Mouse (Mus musculus): ENCODE data around the gene Ppm1h. TPM values are rescaled to one million over a fixed set of nuclear protein-coding genes. Genes with fewer than 3 reads are reported as not detected.

The Ppm1h gene
- polyA plus RNA-seq, 1 experiment from 2014 or later = 5.8 TPM

- Histone ChIP-seq H3K27me3 (ENCODE audit: insufficient read depth, poor library complexity, severe bottlenecking) (no peaks in the 10 kb centered on the region), H3K27ac (0 out of 2 replicates have a peak overlapping the region, but pooled peaks have one; percentile 23), H3K36me3 (no peaks in the 10 kb centered on the region), H3K4me3 (no peak overlapping the region), H3K4me1 (replicated peaks) (peaks cover 11% of the 10 kb centered on the region; the same call in 1 of the 2 replicates), H3K9me3 (no peaks in the 10 kb centered on the region)
- 81% methylated on average over 3 of the region's 3 CpGs for WGBS
- no peak for DNase-seq (ENCODE audit: low spot score)
Measured at GRCm38 (mm10) chr10:122870848-122871494, 192.4 kb downstream of the Ppm1h start.

- no peaks in the 10 kb centered on the region for H3K27me3 ChIP-seq (ENCODE audit: insufficient read depth, poor library complexity, severe bottlenecking)
Measured at GRCm38 (mm10) chr10:122872720-122873119, 194.2 kb downstream of the Ppm1h start.

GRCm38 (mm10) chr10:122876964-122877363 lies 198.4 kb downstream of the Ppm1h start:
- H3K9me3 ChIP-seq = no peaks in the 10 kb centered on the region
- H3K27me3 ChIP-seq (ENCODE audit: insufficient read depth, poor library complexity, severe bottlenecking) = no peaks in the 10 kb centered on the region
- H3K36me3 ChIP-seq = no peaks in the 10 kb centered on the region
- DNase-seq (ENCODE audit: low spot score) = no peak
- 87% methylated on average over 4 of the region's 4 CpGs for WGBS
- H3K4me3 ChIP-seq = no peak overlapping the region
- H3K4me1 ChIP-seq (replicated peaks) = peaks cover 13% of the 10 kb centered on the region
- H3K27ac ChIP-seq = no peak overlapping the region

More at GRCm38 (mm10) chr10:122872720-122873119, 194.2 kb downstream of the Ppm1h start:
- Histone ChIP-seq H3K36me3 (no peaks in the 10 kb centered on the region), H3K4me1 (replicated peaks) (peaks cover 17% of the 10 kb centered on the region), H3K9me3 (no peaks in the 10 kb centered on the region), H3K27ac (no peak overlapping the region), H3K4me3 (no peak overlapping the region)
- no peak for DNase-seq (ENCODE audit: low spot score)
- WGBS = 92% methylated on average over 8 of the region's 8 CpGs

- peaks cover 16% of the 10 kb centered on the region for H3K4me1 ChIP-seq (replicated peaks)
- H3K27ac ChIP-seq = no peak overlapping the region
- H3K27me3 ChIP-seq (ENCODE audit: insufficient read depth, poor library complexity, severe bottlenecking) = no peaks in the 10 kb centered on the region
- H3K9me3 ChIP-seq = no peaks in the 10 kb centered on the region
- H3K36me3 ChIP-seq = no peaks in the 10 kb centered on the region
- H3K4me3 ChIP-seq = no peak overlapping the region
- 75% methylated on average over 2 of the region's 2 CpGs for WGBS
- DNase-seq (ENCODE audit: low spot score) = no peak
Measured at GRCm38 (mm10) chr10:122877436-122877835, 198.9 kb downstream of the Ppm1h start.

- H3K27ac ChIP-seq = peak overlapping the region; percentile 74; the same call in 1 of the 2 replicates
- no peaks in the 10 kb centered on the region for H3K9me3 ChIP-seq
- H3K36me3 ChIP-seq = no peaks in the 10 kb centered on the region
- 89% methylated on average over 10 of the region's 10 CpGs for WGBS
- DNase-seq (ENCODE audit: low spot score) = no peak
- H3K27me3 ChIP-seq (ENCODE audit: insufficient read depth, poor library complexity, severe bottlenecking) = no peaks in the 10 kb centered on the region
- no peak overlapping the region for H3K4me3 ChIP-seq
- H3K4me1 ChIP-seq (replicated peaks) = peaks cover 55% of the 10 kb centered on the region
Measured at GRCm38 (mm10) chr10:122881456-122881855, 202.9 kb downstream of the Ppm1h start.

- Histone ChIP-seq H3K36me3 (no peaks in the 10 kb centered on the region), H3K27ac (peak overlapping the region; percentile 95), H3K27me3 (ENCODE audit: insufficient read depth, poor library complexity, severe bottlenecking) (no peaks in the 10 kb centered on the region), H3K4me1 (replicated peaks) (peaks cover 62% of the 10 kb centered on the region), H3K4me3 (no peak overlapping the region), H3K9me3 (no peaks in the 10 kb centered on the region)
- no peak for DNase-seq (ENCODE audit: low spot score)
- 83% methylated on average over 4 of the region's 4 CpGs for WGBS
Measured at GRCm38 (mm10) chr10:122882614-122883013, 204.1 kb downstream of the Ppm1h start.

GRCm38 (mm10) chr10:122883823-122884743 lies 205.5 kb downstream of the Ppm1h start:
- Histone ChIP-seq H3K4me3 (peak overlapping the region; percentile 28), H3K4me1 (replicated peaks) (peaks cover 71% of the 10 kb centered on the region), H3K27ac (peak overlapping the region; percentile 95), H3K36me3 (no peaks in the 10 kb centered on the region), H3K9me3 (no peaks in the 10 kb centered on the region), H3K27me3 (ENCODE audit: insufficient read depth, poor library complexity, severe bottlenecking) (no peaks in the 10 kb centered on the region)
- WGBS = 17% methylated on average over 15 of the region's 15 CpGs
- peak; percentile 84 for DNase-seq (ENCODE audit: low spot score)

- H3K4me3 ChIP-seq = no peak overlapping the region
- H3K27me3 ChIP-seq (ENCODE audit: insufficient read depth, poor library complexity, severe bottlenecking) = no peaks in the 10 kb centered on the region
- WGBS = 79% methylated on average over 5 of the region's 5 CpGs
- no peak for DNase-seq (ENCODE audit: low spot score)
- H3K9me3 ChIP-seq = no peaks in the 10 kb centered on the region
- H3K4me1 ChIP-seq (replicated peaks) = peaks cover 71% of the 10 kb centered on the region
- peak overlapping the region; percentile 95 for H3K27ac ChIP-seq
- H3K36me3 ChIP-seq = no peaks in the 10 kb centered on the region
Measured at GRCm38 (mm10) chr10:122885301-122885700, 206.7 kb downstream of the Ppm1h start.

- H3K4me3 ChIP-seq = peak overlapping the region; percentile 35
Measured at GRCm38 (mm10) chr10:122886055-122886915, 207.7 kb downstream of the Ppm1h start.

GRCm38 (mm10) chr10:122886916-122887527 lies 208.5 kb downstream of the Ppm1h start:
- H3K27ac ChIP-seq = peak overlapping the region; percentile 88
- H3K27me3 ChIP-seq (ENCODE audit: insufficient read depth, poor library complexity, severe bottlenecking) = no peaks in the 10 kb centered on the region
- peaks cover 65% of the 10 kb centered on the region for H3K4me1 ChIP-seq (replicated peaks)
- no peaks in the 10 kb centered on the region for H3K36me3 ChIP-seq
- peak; percentile 21 for DNase-seq (ENCODE audit: low spot score)
- H3K4me3 ChIP-seq = peak overlapping the region; percentile 35
- H3K9me3 ChIP-seq = no peaks in the 10 kb centered on the region
- WGBS = 42% methylated on average over 14 of the region's 14 CpGs

More at GRCm38 (mm10) chr10:122886055-122886915, 207.7 kb downstream of the Ppm1h start:
- peak overlapping the region; percentile 88 for H3K27ac ChIP-seq
- WGBS = 5% methylated on average over 26 of the region's 26 CpGs
- H3K4me1 ChIP-seq (replicated peaks) = peaks cover 67% of the 10 kb centered on the region
- H3K9me3 ChIP-seq = no peaks in the 10 kb centered on the region
- H3K36me3 ChIP-seq = no peaks in the 10 kb centered on the region
- DNase-seq (ENCODE audit: low spot score) = peak; percentile 79
- no peaks in the 10 kb centered on the region for H3K27me3 ChIP-seq (ENCODE audit: insufficient read depth, poor library complexity, severe bottlenecking)

GRCm38 (mm10) chr10:122887528-122888183 lies 209.1 kb downstream of the Ppm1h start:
- Histone ChIP-seq H3K36me3 (no peaks in the 10 kb centered on the region), H3K4me3 (peak overlapping the region; percentile 13; the same call in 1 of the 2 replicates), H3K27ac (peak overlapping the region; percentile 88), H3K9me3 (no peaks in the 10 kb centered on the region), H3K4me1 (replicated peaks) (peaks cover 60% of the 10 kb centered on the region), H3K27me3 (ENCODE audit: insufficient read depth, poor library complexity, severe bottlenecking) (no peaks in the 10 kb centered on the region)
- peak; percentile 76 for DNase-seq (ENCODE audit: low spot score)
- 30% methylated on average over 10 of the region's 10 CpGs for WGBS
